Comparison of ENCODE assay signal across 28 mouse cellular contexts in the genomic region with DNA sequence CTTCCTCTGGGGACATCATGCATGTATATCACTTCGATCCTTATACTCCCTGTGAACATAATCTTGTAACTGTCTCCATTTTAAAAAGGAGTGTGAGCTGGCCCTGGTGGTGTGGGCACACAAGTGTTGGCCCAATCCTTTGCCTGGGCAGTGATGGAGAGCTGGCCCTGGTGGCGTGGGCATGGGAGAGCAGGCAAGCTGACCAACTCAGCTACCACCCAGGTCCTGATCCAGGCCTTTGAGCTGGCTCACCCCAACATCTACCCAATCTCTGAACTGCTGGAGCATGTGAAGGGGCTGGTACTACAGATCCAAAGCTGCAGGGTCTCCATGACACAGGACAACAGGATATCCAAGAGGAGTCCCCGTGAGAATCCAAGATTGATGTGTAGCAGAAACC. TPM values are rescaled to one million over a fixed set of nuclear protein-coding genes. Genes with fewer than 3 reads are reported as not detected.
DNase-seq lines count a peak whose midpoint lies in the region; ATAC-seq and TF ChIP-seq lines count a peak whose summit lies in the region.
"Had no signal": no experiment of that assay in that cellular context is flagged by ENCODE, and none has a peak within 500 bp of the region (broad histone marks: within the 10 kb centered on the region; RNA-seq: fewer than 3 reads in every experiment).

No protein-coding gene starts in this region.

- peak overlapping the region; percentile 91 for H3K27ac ChIP-seq in heart, embryonic 12.5 days (ENCODE audit: poor library complexity, severe bottlenecking)
- peak overlapping the region; percentile 82 for H3K27ac ChIP-seq in layer of hippocampus, adult 2 months
- peak overlapping the region; percentile 32; the same call in 1 of the 2 replicates for H3K27ac ChIP-seq in hindbrain, embryonic 13.5 days
- no peak overlapping the region for H3K27ac ChIP-seq in liver, postnatal 0 days (ENCODE audit: low read depth)
- H3K27ac ChIP-seq: intestine, embryonic 15.5 days had no signal

- H3K9ac ChIP-seq in heart, embryonic 12.5 days: no peak overlapping the region
- no peak overlapping the region for H3K9ac ChIP-seq in hindbrain, embryonic 13.5 days
- no peak overlapping the region for H3K9ac ChIP-seq in liver, postnatal 0 days (replicated peaks)
- H3K9ac ChIP-seq: forebrain, postnatal 0 days; intestine, embryonic 15.5 days; lung, embryonic 14.5 days had no signal

- no peak overlapping the region for H3K4me2 ChIP-seq in heart, embryonic 12.5 days
- H3K4me2 ChIP-seq in hindbrain, embryonic 13.5 days: no peak overlapping the region
- no peak overlapping the region for H3K4me2 ChIP-seq in liver, postnatal 0 days (ENCODE audit: low read depth, low read length)
- H3K4me2 ChIP-seq: intestine, embryonic 15.5 days; liver, embryonic 11.5 days; lung, embryonic 14.5 days had no signal

- ATAC-seq in heart, embryonic 12.5 days (ENCODE audit: insufficient number of reproducible peaks, low FRiP score): no peak
- no peak for ATAC-seq in hindbrain, embryonic 13.5 days (ENCODE audit: low FRiP score)
- no peak for ATAC-seq in liver, postnatal 0 days
- ATAC-seq: intestine, embryonic 15.5 days; midbrain, embryonic 16.5 days had no signal

- 0 out of 2 replicates have a peak, but pooled peaks cover 6% of the 10 kb centered on the region for H3K36me3 ChIP-seq in heart, embryonic 12.5 days
- peaks cover 49% of the 10 kb centered on the region for H3K36me3 ChIP-seq in hindbrain, embryonic 13.5 days
- no peaks in the 10 kb centered on the region for H3K36me3 ChIP-seq in liver, postnatal 0 days (replicated peaks; ENCODE audit: insufficient read depth, low read length)
- H3K36me3 ChIP-seq: intestine, embryonic 15.5 days had no signal

- no peaks in the 10 kb centered on the region for H3K27me3 ChIP-seq in heart, embryonic 12.5 days (replicated peaks)
- H3K27me3 ChIP-seq in hindbrain, embryonic 13.5 days: no peaks in the 10 kb centered on the region
- H3K27me3 ChIP-seq in liver, postnatal 0 days (ENCODE audit: insufficient read depth, low read length): no peaks in the 10 kb centered on the region
- H3K27me3 ChIP-seq: CH12.LX; intestine, embryonic 15.5 days had no signal

- no peak for TF ChIP-seq CTCF in layer of hippocampus, adult 2 months (conservative IDR thresholded peaks at IDR 0.05)
- no peak for TF ChIP-seq CTCF in liver, postnatal 0 days (IDR thresholded peaks at IDR 0.05; ENCODE audit: low read depth)

- peak; percentile 24 for DNase-seq in cerebellum, adult 8-10 months
- no peak for DNase-seq in cerebellum, postnatal 4 days (ENCODE audit: low spot score in 2 of 2)
- no peak for DNase-seq in heart, adult 9 months (ENCODE audit: low spot score in 2 of 2)
- no peak for DNase-seq in layer of hippocampus, adult 2 months (ENCODE audit: low spot score in 2 of 2)
- no peak for DNase-seq in layer of hippocampus, adult 11-12 months (ENCODE audit: low spot score)
- no peak for DNase-seq in liver, postnatal 0 days
- DNase-seq: adrenal gland, postnatal 25 days; forebrain, postnatal 0 days; kidney, adult 9 months; kidney, postnatal 25 days; layer of hippocampus, adult 9-11 months; lung, embryonic 14.5 days; lung, postnatal 36 days; right cerebral cortex, postnatal 4 days had no signal

- H3K9me3 ChIP-seq in heart, embryonic 12.5 days (replicated peaks): no peaks in the 10 kb centered on the region
- H3K9me3 ChIP-seq in hindbrain, embryonic 13.5 days: no peaks in the 10 kb centered on the region
- H3K9me3 ChIP-seq in liver, postnatal 0 days (ENCODE audit: low read length): no peaks in the 10 kb centered on the region
- H3K9me3 ChIP-seq: intestine, embryonic 15.5 days had no signal

- TF ChIP-seq EP300 in liver, postnatal 0 days (IDR thresholded peaks at IDR 0.05; ENCODE audit: low read depth): no peak

- H3K4me1 ChIP-seq in heart, embryonic 12.5 days (replicated peaks): peaks cover 40% of the 10 kb centered on the region
- peaks cover 18% of the 10 kb centered on the region for H3K4me1 ChIP-seq in hindbrain, embryonic 13.5 days (replicated peaks)
- no peaks in the 10 kb centered on the region for H3K4me1 ChIP-seq in liver, postnatal 0 days (ENCODE audit: insufficient read depth)

- no peak overlapping the region for H3K4me3 ChIP-seq in heart, embryonic 12.5 days
- H3K4me3 ChIP-seq in layer of hippocampus, adult 2 months: no peak overlapping the region
- H3K4me3 ChIP-seq in hindbrain, embryonic 13.5 days: no peak overlapping the region
- no peak overlapping the region for H3K4me3 ChIP-seq in liver, postnatal 0 days (ENCODE audit: low read depth, low read length)
- H3K4me3 ChIP-seq: intestine, embryonic 15.5 days had no signal

- WGBS in heart, embryonic 12.5 days: 84% methylated on average over 3 of the region's 3 CpGs
- 91% methylated on average over 3 of the region's 3 CpGs for WGBS in hindbrain, embryonic 13.5 days
- 78% methylated on average over 3 of the region's 3 CpGs for WGBS in liver, postnatal 0 days (ENCODE audit: insufficient replicate concordance)

RNA-seq across cellular contexts. Expression of gene 1700019N19Rik, which starts 29.0 kb away (rescaled TPM):
- polyA plus RNA-seq in heart, embryonic 12.5 days (2016; fragmentation: Nextera tagmentation; extraction: Ambion mirVana): not detected in 2 replicates
- under 1 TPM in 1 of 2 experiments, not detected in 1; 0.37 TPM for total RNA-seq in layer of hippocampus, adult 2 months (2021)
- polyA plus RNA-seq in hindbrain, embryonic 13.5 days (2015; fragmentation: Nextera tagmentation; extraction: Ambion mirVana): not detected in 2 replicates
- not detected in 2 replicates for polyA plus RNA-seq in liver, postnatal 0 days (2015; fragmentation: Nextera tagmentation; extraction: Ambion mirVana)
- total RNA-seq: adrenal gland, postnatal 25 days; forebrain, postnatal 0 days; gastrocnemius, adult 8-10 months; granulocyte monocyte progenitor cell, adult 5-6 weeks; megakaryocyte-erythroid progenitor cell, adult 5-6 weeks; MEL had no signal
- polyA plus RNA-seq: cerebellum, adult 2 months; embryonic facial prominence, embryonic 14.5 days; forebrain, postnatal 0 days; intestine, embryonic 15.5 days; limb, embryonic 11.5 days; lung, embryonic 14.5 days; midbrain, embryonic 16.5 days; thymus, postnatal 0 days had no signal
